8 mouse cellular contexts compared by ENCODE assay signal in genomic region chr19:32954001-32954605, GRCm38 (mm10).
DNase-seq lines count a peak whose midpoint lies in the region; ATAC-seq and TF ChIP-seq lines count a peak whose summit lies in the region.

No protein-coding gene starts in this region.

- no peaks in the 10 kb centered on the region for H3K9me3 ChIP-seq in lung, embryonic 15.5 days

- 0 out of 2 replicates have a peak, but pooled peaks cover 2% of the 10 kb centered on the region for H3K4me1 ChIP-seq in liver, adult 2 months (ENCODE audit: control insufficient read depth, insufficient read depth, low read length)
- peaks cover 28% of the 10 kb centered on the region for H3K4me1 ChIP-seq in lung, embryonic 15.5 days

- H3K4me3 ChIP-seq in liver, adult 2 months (ENCODE audit: insufficient read depth, low read depth, low read length) = no peak overlapping the region
- no peak overlapping the region for H3K4me3 ChIP-seq in lung, embryonic 15.5 days

- WGBS in liver, adult 2 months = 71% methylated on average over 4 of the region's 4 CpGs
- WGBS in lung, embryonic 15.5 days = 46% methylated on average over 4 of the region's 4 CpGs

- no peak for TF ChIP-seq POLR2A in liver, adult 2 months (IDR thresholded peaks at IDR 0.05; ENCODE audit: extremely low read depth, insufficient read depth, low read length)

- H3K4me2 ChIP-seq in lung, embryonic 15.5 days = no peak overlapping the region

- DNase-seq in liver, adult 2 months (ENCODE audit: extremely low read depth, low read depth, low spot score) = no peak
- DNase-seq in liver = no peak
- peak; percentile 51 for DNase-seq in MN1 (ENCODE audit: low spot score)
- DNase-seq in cerebellum, adult 18-20 months = peak; percentile 24 to 49
- DNase-seq in heart, postnatal 14 days = peak; percentile 39 to 59
- peak; percentile 54 for DNase-seq in testis, postnatal 10 days (ENCODE audit: low spot score)
- no peak for DNase-seq in Muller cell, postnatal 12 days (ENCODE audit: inconsistent ontology term)

- H3K79me2 ChIP-seq in liver, adult 2 months (ENCODE audit: control insufficient read depth, insufficient read depth, low read length) = no peaks in the 10 kb centered on the region

- H3K36me3 ChIP-seq in liver, adult 2 months (ENCODE audit: control insufficient read depth, insufficient read depth, low read length) = no peaks in the 10 kb centered on the region
- H3K36me3 ChIP-seq in lung, embryonic 15.5 days = no peaks in the 10 kb centered on the region

- no peak overlapping the region for H3K27ac ChIP-seq in liver, adult 2 months (replicated peaks; ENCODE audit: insufficient read depth, low read depth, low read length)
- no peak overlapping the region for H3K27ac ChIP-seq in lung, embryonic 15.5 days

- no peak overlapping the region for H3K9ac ChIP-seq in liver, adult 2 months (ENCODE audit: low read depth, low read length)
- no peak overlapping the region for H3K9ac ChIP-seq in lung, embryonic 15.5 days

- H3K27me3 ChIP-seq in liver, adult 2 months (ENCODE audit: control insufficient read depth, insufficient read depth, low read length) = no peaks in the 10 kb centered on the region
- no peaks in the 10 kb centered on the region for H3K27me3 ChIP-seq in lung, embryonic 15.5 days

- peak; percentile 45 for TF ChIP-seq CTCF in liver, adult 2 months (IDR thresholded peaks at IDR 0.05; ENCODE audit: low read depth, low read length)

- 0 out of 2 replicates have a peak, but pooled peaks have one; percentile 31 for ATAC-seq in lung, embryonic 15.5 days (ENCODE audit: borderline replicate concordance, extremely low read depth, low FRiP score, low TSS enrichment)

- intact Hi-C loops in heart, postnatal 14 days (cut with DNase I) = loop anchor here (1.0 to 5.0 kb wide), 3 partner anchors 197 to 413 kb away; partner anchors contain the start of gene Pten

Comparison
In these comparisons a context has a peak if more than half of its experiments do, and no peak if none do; other contexts are left out.
1. DNase-seq: peak in MN1 (single experiment), cerebellum, adult 18-20 months (2 of 2), heart, postnatal 14 days (2 of 2) and testis, postnatal 10 days (single experiment); none in liver, adult 2 months (single experiment), liver (single experiment) and Muller cell, postnatal 12 days (single experiment).